Mouse (Mus musculus): ENCODE results near the gene Mmp15.

Mmp15 gene

GRCm38 (mm10) chr8:95352151-95352870, at the start of gene Mmp15:
Mmp15 (plus strand) TSS chr8:95352268.
- DNase-seq (ENCODE audit: extremely low spot score), result peak; percentile 83

DNA sequence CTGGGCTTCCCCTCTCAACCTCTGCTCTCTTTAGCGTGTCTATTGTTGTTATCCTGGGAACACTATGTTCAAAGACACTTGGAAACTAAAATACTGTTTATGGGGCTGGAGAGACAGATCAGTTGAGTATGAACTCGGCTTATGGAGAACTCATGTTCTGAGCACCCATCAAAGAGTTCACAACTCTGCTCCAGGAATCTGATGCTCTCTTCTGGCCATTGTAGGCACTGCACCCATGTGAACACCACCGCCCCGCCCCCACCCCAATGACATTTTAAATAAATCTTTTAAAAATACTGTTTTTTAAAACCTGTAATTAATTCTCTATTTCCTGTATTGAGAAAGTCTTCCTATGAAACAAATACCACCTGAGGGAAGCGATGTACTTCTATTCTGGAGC, 49.7 kb upstream of the Mmp15 start:
- peak; percentile 28 for DNase-seq (ENCODE audit: extremely low spot score)

GRCm38 (mm10) chr8:95305526-95305925, 46.5 kb upstream of the Mmp15 start:
- DNase-seq (ENCODE audit: extremely low spot score), result no peak

GRCm38 (mm10) chr8:95306431-95306830, 45.6 kb upstream of the Mmp15 start, which contains the start of gene Cngb1:
Cngb1 (minus strand) TSS chr8:95306585.
- no peak for DNase-seq (ENCODE audit: extremely low spot score)

GRCm38 (mm10) chr8:95310342-95310970, 41.6 kb upstream of the Mmp15 start, which contains the start of gene Tepp:
Tepp (plus strand) TSS chr8:95310566.
- DNase-seq (ENCODE audit: extremely low spot score), result no peak

- DNase-seq (ENCODE audit: extremely low spot score), result no peak
Observed at GRCm38 (mm10) chr8:95312836-95313235, 39.2 kb upstream of the Mmp15 start.

GRCm38 (mm10) chr8:95313857-95314256, 38.2 kb upstream of the Mmp15 start:
- no peak for DNase-seq (ENCODE audit: extremely low spot score)

DNA sequence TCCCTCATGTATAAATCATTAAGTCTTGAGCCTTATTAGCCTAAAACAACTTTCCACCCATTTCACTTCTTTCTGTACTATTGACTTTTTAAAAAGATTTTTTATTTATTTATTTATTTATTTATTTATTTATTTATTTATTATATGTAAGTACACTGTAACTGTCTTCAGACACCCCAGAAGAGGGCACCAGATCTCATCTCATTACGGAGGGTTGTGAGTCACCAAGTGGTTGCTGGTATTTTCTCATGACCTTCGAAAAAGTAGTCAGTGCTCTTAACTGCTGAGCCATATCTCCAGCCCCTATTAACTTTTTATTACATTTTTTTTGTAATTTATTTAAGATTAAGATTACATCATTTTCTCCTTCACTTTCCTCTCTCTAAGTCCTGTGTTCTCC, 37.4 kb upstream of the Mmp15 start:
- DNase-seq (ENCODE audit: extremely low spot score), result no peak

- DNase-seq (ENCODE audit: extremely low spot score), result no peak
Observed at GRCm38 (mm10) chr8:95315350-95315749, 36.7 kb upstream of the Mmp15 start.

DNA sequence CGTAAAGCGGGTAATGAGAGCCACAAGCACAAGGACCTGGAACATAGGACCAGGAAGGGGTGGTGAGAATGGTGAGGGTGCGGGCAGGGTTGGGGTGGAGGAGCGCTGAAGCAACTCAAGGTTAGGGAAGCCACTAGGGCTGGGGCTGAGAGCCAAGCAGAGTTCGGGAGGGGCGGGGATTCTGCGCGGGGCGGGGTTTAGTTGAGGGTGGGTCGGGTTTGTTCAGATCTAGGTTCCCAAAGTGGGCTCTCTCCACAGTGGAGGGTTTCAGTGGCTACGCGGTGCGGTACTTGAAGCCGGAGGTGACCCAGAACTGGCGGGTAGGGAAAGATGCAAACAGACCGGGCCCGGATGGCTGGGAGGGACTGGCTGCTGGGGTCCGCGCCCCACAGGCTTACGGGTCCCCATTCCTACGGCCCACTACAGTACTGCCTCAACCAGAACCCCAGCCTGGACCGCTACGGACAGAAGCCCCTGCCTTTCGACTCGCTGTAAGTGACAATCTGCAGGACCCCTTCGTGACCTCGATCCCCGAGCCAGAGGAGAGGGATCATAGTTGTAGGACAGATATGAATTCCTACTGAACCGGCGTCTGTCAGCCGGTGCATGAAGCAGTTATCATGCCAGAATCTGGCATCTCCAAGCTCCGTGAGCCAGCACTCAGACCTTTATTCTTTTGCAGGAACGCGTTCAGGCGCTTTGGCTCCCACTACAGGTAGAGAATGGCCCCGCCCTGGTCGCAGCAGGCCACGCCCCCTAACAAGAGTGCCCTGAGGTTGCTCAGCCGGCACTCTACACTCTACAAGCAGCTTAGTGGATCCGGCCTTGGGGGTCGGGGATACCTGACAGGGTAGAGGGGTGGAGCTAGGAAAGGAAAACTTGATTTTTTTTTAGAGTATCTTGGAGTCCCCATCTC, 31.6 kb upstream of the Mmp15 start:
- DNase-seq (ENCODE audit: extremely low spot score), result peak; percentile 53

DNA sequence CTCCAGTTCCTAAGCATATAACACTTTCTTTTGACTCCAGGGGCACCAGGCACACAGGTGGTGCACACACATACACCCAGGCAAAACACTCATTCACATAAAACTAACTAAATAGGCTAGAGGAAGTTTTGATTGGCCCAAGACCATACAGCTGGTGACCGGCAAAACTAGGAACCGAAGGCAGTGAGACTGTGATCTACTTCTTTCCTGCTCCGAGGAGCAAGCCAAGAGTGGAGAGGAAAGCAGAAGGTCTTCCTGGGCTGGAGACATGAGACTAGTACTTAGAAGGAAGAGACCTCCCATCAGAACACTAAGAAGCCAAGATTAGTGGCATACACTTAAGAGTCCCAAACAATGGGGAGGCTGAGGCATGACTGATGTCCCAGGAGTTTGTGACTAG, 28.9 kb upstream of the Mmp15 start:
- no peak for DNase-seq (ENCODE audit: extremely low spot score)

DNA sequence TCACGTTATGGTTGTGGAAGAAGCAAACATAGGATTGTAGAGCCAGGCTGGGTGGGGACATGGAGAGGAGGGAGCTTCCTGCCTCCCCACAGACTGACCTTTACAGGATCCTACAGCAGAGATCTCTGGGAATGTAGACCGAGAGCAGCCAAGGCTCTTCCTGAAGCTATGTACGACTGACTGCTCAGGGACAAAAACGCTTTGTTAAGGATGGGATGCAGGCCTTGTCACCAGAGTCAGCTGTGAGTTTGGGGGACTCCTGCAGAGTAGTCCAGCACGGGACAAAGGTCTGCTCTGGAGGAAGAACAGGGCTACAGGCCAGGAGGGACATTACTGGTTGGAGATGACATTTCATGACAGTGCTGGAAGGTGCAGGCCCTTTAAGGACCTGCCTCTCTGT, 27.4 kb upstream of the Mmp15 start:
- DNase-seq (ENCODE audit: extremely low spot score), result no peak

DNA sequence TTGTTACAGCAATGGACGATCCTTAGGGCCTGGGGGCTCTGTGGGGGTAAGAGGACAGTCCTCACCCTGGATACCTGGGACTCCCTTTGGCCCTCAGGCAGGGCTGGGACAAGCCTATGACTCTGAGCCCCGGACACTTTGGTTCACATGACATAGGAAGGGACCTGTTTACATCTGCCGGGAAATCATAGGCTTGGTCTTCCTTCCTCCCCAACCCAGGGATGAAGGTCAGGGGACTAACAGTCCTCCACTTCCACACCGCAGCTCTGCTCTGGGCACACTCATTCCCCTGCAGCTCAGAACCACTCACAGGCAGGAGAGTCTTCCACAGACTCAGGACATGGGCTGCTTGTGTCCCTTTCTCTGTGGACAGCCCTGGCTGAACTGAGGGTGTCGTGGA, 25.2 kb upstream of the Mmp15 start:
- no peak for DNase-seq (ENCODE audit: extremely low spot score)

DNA sequence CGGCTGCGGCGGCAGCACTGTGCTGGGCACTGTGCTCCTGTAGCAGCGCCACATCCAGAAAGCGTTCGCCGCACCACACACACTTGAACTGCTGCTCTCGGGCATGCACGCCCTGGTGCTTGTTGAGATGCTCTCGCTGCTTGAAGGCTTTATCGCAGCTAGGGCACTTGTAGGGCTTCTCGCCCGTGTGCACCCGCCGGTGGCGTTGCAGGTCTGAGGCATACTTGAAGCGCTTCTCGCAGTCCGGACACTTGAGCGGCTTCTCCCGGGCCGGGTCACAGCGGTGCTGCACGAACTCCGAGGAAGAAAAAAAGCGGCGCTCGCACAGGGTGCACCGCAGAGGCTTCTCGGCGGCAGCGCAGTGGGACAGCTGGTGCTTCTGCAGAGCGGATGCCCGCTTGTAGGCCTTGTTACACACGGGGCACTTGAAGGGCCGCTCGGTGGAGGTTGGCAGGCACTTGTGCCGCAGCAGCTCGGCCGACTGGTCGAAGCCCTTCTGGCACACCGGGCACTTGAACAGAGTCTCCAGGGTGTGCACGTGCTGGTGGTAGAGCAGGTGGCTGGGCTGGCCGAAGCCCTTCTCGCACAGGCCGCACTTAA, 24.1 kb upstream of the Mmp15 start:
- no peak for DNase-seq (ENCODE audit: extremely low spot score)

- DNase-seq (ENCODE audit: extremely low spot score), result no peak
Observed at GRCm38 (mm10) chr8:95330367-95330766, 21.7 kb upstream of the Mmp15 start.

- DNase-seq (ENCODE audit: extremely low spot score), result no peak
Observed at GRCm38 (mm10) chr8:95331156-95331719, 20.8 kb upstream of the Mmp15 start.

- DNase-seq (ENCODE audit: extremely low spot score), result peak; percentile 96
Observed at GRCm38 (mm10) chr8:95331720-95332436, 20.2 kb upstream of the Mmp15 start, which contains the start of the genes Zfp319 and Usb1. Zfp319 (minus strand) TSS chr8:95331950. Usb1 (plus strand) TSS chr8:95332284.

GRCm38 (mm10) chr8:95332437-95333199, 19.4 kb upstream of the Mmp15 start:
- DNase-seq (ENCODE audit: extremely low spot score), result no peak

- no peak for DNase-seq (ENCODE audit: extremely low spot score)
Observed at GRCm38 (mm10) chr8:95335706-95336105, 16.4 kb upstream of the Mmp15 start.

DNA sequence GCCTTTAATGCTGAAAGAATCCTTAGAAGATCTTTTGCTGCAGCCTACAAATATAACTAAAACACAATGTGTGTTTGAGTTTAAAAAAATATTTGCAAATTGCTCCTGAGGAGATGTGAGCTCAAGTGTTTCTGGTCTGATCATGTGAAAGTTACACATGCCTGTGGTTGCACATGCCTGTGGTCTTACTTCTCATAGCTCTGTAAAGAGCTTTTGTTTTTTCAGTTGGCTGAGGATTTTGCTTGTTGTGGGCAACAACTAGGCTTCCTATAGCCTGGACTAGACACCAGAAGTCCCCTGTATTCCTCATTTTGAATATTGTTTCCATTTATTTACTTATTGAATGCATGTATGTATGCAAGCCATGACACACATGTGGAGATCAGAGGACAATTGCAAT, 15.7 kb upstream of the Mmp15 start:
- no peak for DNase-seq (ENCODE audit: extremely low spot score)
